24 mouse cellular contexts compared by ENCODE assay signal in genomic region chr5:68753025-68753424, GRCm38 (mm10).
"Had no signal": no experiment of that assay in that cellular context is flagged by ENCODE, and none has a peak within 500 bp of the region (broad histone marks: within the 10 kb centered on the region; RNA-seq: fewer than 3 reads in every experiment).

No protein-coding gene starts in this region.

- H3K27me3 ChIP-seq: heart, embryonic 13.5 days; heart, embryonic 15.5 days; hindbrain, embryonic 13.5 days; hindbrain, embryonic 15.5 days; kidney, embryonic 15.5 days; limb, embryonic 13.5 days; limb, embryonic 15.5 days; liver, embryonic 13.5 days had no signal

- H3K36me3 ChIP-seq: heart, embryonic 13.5 days; heart, embryonic 15.5 days; hindbrain, embryonic 13.5 days; hindbrain, embryonic 15.5 days; kidney, embryonic 15.5 days; limb, embryonic 13.5 days; limb, embryonic 15.5 days; liver, embryonic 13.5 days had no signal

- ATAC-seq: hindbrain, postnatal 0 days had no signal

- H3K4me3 ChIP-seq: heart, adult 2 months; heart, embryonic 13.5 days; heart, embryonic 15.5 days; hindbrain, embryonic 13.5 days; hindbrain, embryonic 15.5 days; kidney, embryonic 15.5 days; limb, embryonic 13.5 days; limb, embryonic 15.5 days; liver, embryonic 13.5 days had no signal

- H3K9me3 ChIP-seq: heart, embryonic 13.5 days; heart, embryonic 15.5 days; hindbrain, embryonic 13.5 days; hindbrain, embryonic 15.5 days; kidney, embryonic 15.5 days; limb, embryonic 13.5 days; limb, embryonic 15.5 days; liver, embryonic 13.5 days had no signal

- H3K27ac ChIP-seq: heart, adult 2 months; heart, embryonic 13.5 days; heart, embryonic 15.5 days; hindbrain, embryonic 13.5 days; hindbrain, embryonic 15.5 days; hindbrain, postnatal 0 days; kidney, embryonic 15.5 days; kidney, postnatal 0 days; limb, embryonic 13.5 days; limb, embryonic 15.5 days; liver, embryonic 13.5 days had no signal

- DNase-seq: gastrocnemius, postnatal 14 days; gastrocnemius, postnatal 36 days; heart, adult 11 months; heart, adult 2 months; heart, postnatal 14 days; heart, postnatal 36 days; kidney, adult 11 months; kidney, adult 2 months; kidney, adult 9 months; kidney, postnatal 14 days; kidney, postnatal 36 days; layer of hippocampus, postnatal 36 days; left cerebral cortex, postnatal 4 days; liver, embryonic 13.5 days had no signal

- H3K4me1 ChIP-seq: heart, embryonic 13.5 days; heart, embryonic 15.5 days; hindbrain, embryonic 13.5 days; hindbrain, embryonic 15.5 days; kidney, embryonic 15.5 days; limb, embryonic 13.5 days; limb, embryonic 15.5 days; liver, embryonic 13.5 days had no signal

- H3K9ac ChIP-seq: heart, embryonic 13.5 days; heart, embryonic 15.5 days; hindbrain, embryonic 13.5 days; hindbrain, embryonic 15.5 days; kidney, embryonic 15.5 days; limb, embryonic 13.5 days; limb, embryonic 15.5 days; liver, embryonic 13.5 days had no signal

- H3K4me2 ChIP-seq: heart, embryonic 11.5 days; heart, embryonic 13.5 days; heart, embryonic 15.5 days; hindbrain, embryonic 13.5 days; hindbrain, embryonic 15.5 days; kidney, embryonic 15.5 days; limb, embryonic 13.5 days; limb, embryonic 15.5 days; liver, embryonic 13.5 days had no signal
